Mouse (Mus musculus): ENCODE data around the gene Gpr88.
"Not testable (repeated sequence)": the region's sequence is repeated elsewhere in the genome, so short reads cannot be mapped to it uniquely, and the experiment has no call there.

The Gpr88 gene

GRCm38 (mm10) chr3:116242685-116243084 lies 10.6 kb downstream of the Gpr88 start:
- no peak for DNase-seq (ENCODE audit: low spot score in 2 of 2)

GRCm38 (mm10) chr3:116237527-116237926 lies 15.8 kb downstream of the Gpr88 start:
- DNase-seq (ENCODE audit: low spot score in 2 of 2) = no peak

- DNase-seq (ENCODE audit: low spot score in 2 of 2) = no peak
Measured at GRCm38 (mm10) chr3:116236856-116237255, 16.4 kb downstream of the Gpr88 start.

DNA sequence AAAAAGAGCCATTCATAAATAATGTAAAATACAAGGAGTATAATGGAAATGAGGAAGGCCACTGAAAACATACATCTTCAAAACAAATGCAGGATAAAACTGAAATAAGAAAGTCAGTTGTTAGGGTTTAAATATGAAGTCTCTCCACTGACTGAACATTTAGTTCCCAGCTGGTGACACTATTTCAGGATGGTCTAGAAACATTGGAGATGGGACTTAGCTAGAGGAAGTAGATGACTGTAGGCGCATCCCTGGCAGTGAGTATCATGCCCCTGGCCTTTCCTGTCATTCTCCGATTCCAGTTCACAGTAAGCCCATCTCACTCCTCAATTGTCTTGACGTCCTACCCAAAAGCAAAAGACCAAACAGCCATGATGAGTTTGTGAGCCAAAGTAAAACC lies 19.8 kb downstream of the Gpr88 start:
- no peak for DNase-seq (ENCODE audit: low spot score in 2 of 2)

DNA sequence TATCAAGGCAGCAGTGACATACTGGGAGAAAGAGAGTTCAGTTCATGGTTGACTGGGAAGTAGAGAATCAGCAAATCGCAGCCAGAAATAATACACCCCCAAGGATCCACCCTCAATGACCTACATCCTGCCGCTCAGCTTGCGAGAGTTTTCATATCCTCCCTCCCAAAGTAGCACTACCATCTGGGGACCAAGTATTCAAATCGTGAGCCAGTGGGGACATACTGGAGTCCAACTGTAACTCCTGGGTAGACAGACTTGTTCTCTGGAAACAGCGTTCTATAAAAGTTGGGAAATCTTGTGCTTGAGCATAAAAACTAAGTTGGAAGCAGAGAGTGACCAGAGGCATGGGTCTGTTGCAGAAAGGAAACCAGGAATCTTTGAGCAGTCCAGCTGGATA lies 20.5 kb downstream of the Gpr88 start:
- DNase-seq (ENCODE audit: low spot score in 2 of 2) = no peak

DNA sequence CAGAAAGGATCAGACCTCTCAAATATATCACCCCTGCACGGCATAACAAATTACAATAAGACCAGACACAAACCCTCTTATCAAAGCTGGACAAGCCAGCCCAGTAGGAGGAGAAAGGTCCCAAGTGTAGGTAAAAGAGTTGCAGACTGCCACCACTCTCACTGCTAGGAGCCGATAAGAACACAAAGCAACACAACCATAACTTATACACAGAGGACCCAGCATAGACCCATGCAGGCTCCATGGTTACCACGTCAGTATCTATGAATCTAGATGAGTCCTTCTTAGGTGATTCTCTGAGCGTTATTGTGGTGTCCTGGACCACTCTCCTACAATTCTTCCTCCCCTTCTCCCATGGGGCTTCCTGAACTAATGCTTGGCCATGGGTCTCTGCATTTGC lies 24.0 kb downstream of the Gpr88 start:
- DNase-seq (ENCODE audit: low spot score in 2 of 2) = no peak

- DNase-seq (ENCODE audit: low spot score in 2 of 2) = no peak
Measured at GRCm38 (mm10) chr3:116228360-116229245, 24.7 kb downstream of the Gpr88 start.

DNA sequence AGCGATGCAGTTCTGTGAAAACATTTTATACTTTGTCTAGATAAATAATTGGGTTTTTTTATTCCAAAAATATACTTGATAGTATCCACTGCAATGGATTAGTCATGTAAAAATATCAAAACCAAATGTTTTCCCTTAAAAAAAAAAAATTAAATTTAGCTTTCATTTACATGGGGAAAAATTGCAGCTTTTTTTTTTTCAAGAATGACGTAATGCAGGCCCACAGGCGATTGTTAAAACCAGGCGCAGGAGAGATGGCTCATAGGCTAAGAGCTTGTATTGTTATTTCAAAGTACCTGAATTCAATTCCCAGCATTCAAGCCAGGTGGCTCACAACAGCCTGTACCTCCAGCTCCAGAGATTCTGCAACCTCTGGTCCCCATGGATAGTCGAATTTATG lies 25.9 kb downstream of the Gpr88 start:
- DNase-seq (ENCODE audit: low spot score in 2 of 2) = no peak

DNA sequence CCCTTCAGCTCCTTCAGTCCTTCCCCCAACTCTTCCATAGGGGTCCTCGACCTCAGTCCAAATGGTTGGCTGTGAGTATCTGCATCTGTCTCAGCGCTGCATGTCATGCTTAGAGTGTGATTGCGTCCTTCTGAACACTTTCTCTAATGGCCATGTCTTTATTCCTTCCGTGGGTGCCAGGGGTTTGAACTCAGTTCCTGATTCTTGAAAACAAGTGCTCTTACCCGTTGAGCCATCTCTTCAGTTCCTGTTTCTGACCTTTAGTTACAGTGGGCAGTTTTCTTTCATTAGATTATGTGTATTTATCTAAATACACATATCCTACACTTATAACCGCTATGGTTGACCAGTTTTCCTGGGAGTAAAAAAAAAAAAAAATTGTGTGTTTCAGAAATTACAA lies 26.4 kb downstream of the Gpr88 start:
- no peak for DNase-seq (ENCODE audit: low spot score in 2 of 2)

DNA sequence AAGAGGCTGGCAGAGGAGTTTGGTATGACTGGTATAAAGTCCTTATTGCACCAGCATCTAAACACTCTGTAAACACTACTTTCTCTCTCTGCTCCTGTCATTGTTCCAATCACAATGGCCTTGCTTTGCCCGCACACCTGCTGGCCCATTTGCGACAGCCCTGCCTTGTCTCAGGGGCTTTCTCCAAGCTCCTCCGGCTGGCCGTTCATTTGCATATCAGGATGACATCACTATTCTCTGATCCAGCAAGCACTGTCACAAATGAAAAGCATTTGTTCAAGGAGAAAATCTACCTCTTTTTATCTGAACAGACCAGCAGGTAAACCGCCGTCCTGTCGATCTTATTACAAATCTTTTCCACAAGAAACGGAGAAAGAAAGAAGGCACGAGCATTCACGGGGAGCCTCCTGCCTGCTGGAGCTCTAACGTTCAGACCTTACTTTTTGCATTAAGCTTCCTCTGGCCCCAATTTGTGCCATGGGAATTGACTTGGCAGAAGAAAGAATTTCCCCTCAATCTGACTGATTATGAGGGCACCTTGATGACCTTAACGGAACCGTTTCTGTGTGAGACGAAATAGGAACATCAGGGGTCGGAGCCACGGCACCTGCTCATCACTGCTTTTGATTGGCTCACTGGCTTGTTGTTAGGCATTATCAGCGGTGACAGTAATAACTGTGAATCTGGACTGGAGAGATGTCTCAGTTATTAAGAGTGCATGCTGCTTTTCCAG lies 30.6 kb downstream of the Gpr88 start:
- peak in 1 of 2 experiments; percentile 15 for DNase-seq (ENCODE audit: low spot score in 2 of 2)

DNA sequence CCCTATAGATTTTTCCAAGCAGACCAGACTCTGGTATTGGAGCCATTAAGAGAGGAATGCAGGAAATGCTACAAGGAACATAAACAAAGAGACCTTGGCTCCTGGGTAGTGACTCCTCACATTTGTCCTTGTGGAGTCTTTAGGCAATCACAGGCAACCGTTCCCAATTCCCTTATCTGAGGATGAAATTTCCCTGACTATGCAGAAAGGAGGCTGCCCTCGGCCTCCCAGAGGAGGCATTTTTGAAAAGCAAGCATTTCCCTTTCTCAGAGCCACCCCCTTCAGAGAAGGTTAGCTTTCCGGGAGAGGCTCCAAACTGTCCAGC lies 31.7 kb downstream of the Gpr88 start:
- DNase-seq (ENCODE audit: low spot score in 2 of 2) = no peak

DNA sequence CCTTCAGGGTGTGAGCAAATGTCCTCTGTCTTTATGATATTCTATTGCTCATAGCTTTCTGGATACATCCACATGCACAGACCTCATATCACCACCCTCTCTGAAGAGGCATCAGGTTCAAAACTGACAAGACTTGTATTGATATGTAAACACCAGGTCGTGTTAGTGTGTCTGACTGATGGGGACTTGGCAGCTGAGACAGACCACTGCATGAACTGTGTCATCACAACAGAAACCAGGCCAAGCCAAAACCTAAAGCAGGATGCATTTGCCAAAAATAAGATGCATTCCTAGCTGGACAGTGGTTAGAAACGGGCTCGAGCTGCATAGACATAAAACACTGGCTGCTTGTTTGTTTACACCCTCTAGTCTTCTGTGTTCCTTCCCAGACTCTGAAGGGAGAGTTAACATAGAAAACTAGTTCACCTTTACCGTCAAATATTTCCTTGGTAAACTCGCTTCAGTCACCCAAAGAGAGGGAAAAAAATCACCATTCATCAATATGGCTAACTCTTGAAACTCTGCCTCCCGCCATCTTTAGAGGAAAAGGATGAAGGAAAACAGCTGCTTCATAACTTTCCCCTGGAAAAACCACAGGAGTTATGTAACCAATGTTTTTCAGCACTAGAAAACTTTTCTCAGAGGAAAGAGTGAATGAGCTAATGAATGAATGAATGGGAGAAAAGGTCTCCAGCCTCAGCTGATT lies 32.2 kb downstream of the Gpr88 start:
- DNase-seq (ENCODE audit: low spot score in 2 of 2) = no peak

DNA sequence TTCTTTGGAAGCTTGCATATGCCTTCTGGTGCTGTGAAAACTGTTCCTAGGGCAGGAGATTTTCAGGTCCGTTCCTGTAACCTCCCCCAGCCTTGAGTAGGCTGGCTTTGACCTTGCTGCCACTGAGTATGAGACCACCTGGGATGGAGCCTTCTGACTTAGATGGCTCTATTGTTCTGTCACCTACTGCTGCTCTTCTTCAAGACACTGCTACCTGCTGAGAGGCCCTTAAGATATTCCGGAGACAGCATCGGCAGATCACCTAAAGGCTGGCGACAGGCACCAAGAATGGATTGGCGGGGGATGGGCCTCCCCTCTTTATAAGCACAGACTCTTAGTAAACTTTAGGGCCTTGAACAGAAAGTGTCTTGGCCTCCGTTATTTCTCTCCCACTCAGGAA lies 35.9 kb downstream of the Gpr88 start:
- not testable (repeated sequence) for DNase-seq (ENCODE audit: low spot score in 2 of 2)

DNA sequence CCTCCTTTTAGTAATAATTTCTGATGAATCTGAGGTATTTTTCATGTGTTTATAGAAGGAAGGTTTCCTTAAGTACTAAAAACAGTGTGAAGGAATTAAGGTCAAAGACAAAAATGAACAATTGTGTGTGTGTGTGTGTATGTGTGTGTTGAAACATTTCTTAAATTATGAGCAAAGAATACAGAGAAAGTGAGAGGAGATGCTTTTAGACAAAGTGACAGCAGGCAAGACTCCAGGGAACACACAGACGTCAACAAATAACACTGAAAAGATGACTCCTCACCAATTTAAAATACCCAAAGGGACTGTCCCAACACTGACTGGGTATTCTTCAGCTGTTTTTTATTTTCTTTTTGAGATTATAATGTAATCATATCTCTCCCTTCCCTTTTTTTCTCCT lies 37.0 kb downstream of the Gpr88 start:
- DNase-seq (ENCODE audit: low spot score in 2 of 2) = no peak

- no peak for DNase-seq (ENCODE audit: low spot score in 2 of 2)
Measured at GRCm38 (mm10) chr3:116211639-116212038, 41.7 kb downstream of the Gpr88 start.

GRCm38 (mm10) chr3:116210720-116211121 lies 42.6 kb downstream of the Gpr88 start:
- DNase-seq (ENCODE audit: low spot score in 2 of 2) = no peak

GRCm38 (mm10) chr3:116209214-116209613 lies 44.1 kb downstream of the Gpr88 start:
- DNase-seq (ENCODE audit: low spot score in 2 of 2) = no peak

GRCm38 (mm10) chr3:116206306-116206834 lies 46.9 kb downstream of the Gpr88 start:
- no peak for DNase-seq (ENCODE audit: low spot score in 2 of 2)

GRCm38 (mm10) chr3:116205346-116206219 lies 47.7 kb downstream of the Gpr88 start:
- no peak for DNase-seq (ENCODE audit: low spot score in 2 of 2)

GRCm38 (mm10) chr3:116204643-116205042 lies 48.7 kb downstream of the Gpr88 start:
- no peak for DNase-seq (ENCODE audit: low spot score in 2 of 2)

DNA sequence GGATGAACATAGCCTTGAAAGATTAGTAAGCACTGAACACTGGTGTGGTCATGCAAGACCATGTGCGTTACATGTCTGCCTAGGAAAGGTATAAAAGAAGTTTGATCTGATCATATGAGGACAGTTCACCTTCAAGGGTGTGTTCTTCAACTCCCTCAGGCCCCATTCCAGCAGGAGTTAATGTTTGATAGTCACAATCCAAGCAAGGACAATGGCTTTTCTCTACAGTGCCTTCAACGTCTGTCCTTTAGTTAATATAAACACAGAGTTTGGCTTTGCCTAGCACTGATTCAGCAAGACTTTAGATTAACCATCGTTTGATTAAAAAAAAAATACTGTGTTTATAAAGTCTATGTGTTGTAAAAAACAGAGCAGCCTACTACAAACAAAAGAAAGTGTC lies 49.4 kb downstream of the Gpr88 start:
- DNase-seq (ENCODE audit: low spot score in 2 of 2) = no peak
